Mouse (Mus musculus) liver, adult 2 months (tissue): ENCODE data around the gene Rnf128.

Source experiments
- CTCF ChIP-seq: fragments of 200-500 bp; IDR thresholded peaks from 2 replicates; pipeline ENCODE4 v1.5.1; 2011; ENCODE audit warnings: low read depth, low read length, control low read depth
- POLR2A ChIP-seq: fragments of 200-500 bp; IDR thresholded peaks from 2 replicates; pipeline ENCODE4 v1.6.1; 2011; ENCODE audit warnings: low read length, control low read depth; ENCODE audit not compliant: insufficient read depth; ENCODE audit errors: extremely low read depth

DNA sequence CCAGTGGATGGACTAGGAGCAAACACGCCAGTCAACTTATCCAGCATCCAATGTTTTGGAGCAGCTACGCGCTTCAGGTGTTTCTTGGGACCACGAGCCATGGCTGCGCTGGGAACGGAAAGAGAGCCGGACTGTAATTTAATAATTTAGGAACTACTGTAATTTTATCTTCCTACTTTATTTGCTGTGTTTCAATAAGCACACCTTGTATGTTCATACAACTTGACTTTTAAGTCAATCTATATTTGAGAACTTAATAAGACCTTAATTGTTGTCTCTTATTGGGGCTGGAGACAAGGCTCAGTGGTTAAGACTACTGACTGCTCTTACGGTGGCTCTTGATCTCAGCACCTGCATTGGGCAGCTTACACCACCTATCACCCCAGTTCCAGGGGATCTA lies 151.3 kb downstream of the Rnf128 start, which contains the start of gene Gm15013:
- no peak for TF ChIP-seq POLR2A
- TF ChIP-seq CTCF: no peak
